Mouse (Mus musculus) kidney, adult 2 months (tissue): ENCODE results near the gene Mpl.

Experiments used
- CTCF ChIP-seq: fragments of 200-500 bp; conservative IDR thresholded peaks from 2 replicates; pipeline ENCODE4 v1.5.1; 2011; ENCODE audit warnings: low read depth, mild to moderate bottlenecking, control low read depth, low read length, moderate library complexity, mixed read lengths; ENCODE audit not compliant: insufficient read depth, insufficient read length
- POLR2A ChIP-seq: fragments of 200-500 bp; IDR thresholded peaks from one replicate; pipeline ENCODE4 v1.6.1; 2011; ENCODE audit warnings: low read depth, low read length, control low read depth

- TF ChIP-seq POLR2A (no peak), CTCF (no peak)
These were observed 28.6 kb downstream of the Mpl start for GRCm38 (mm10) chr4:118428531-118429214.
